Mouse (Mus musculus) common myeloid progenitor, adult 5-6 weeks (primary cell): Measurements from ENCODE around the gene Atox1. TPM values are rescaled to one million over a fixed set of nuclear protein-coding genes. Genes with fewer than 3 reads are reported as not detected.

Experiments used
- ATAC-seq: replicated peaks from 2 replicates; pipeline ENCODE4 v1.8.0; 2016; ENCODE audit warnings: low read depth, mild to moderate bottlenecking, moderate TSS enrichment, inconsistent platforms; ENCODE audit not compliant: poor library complexity, severe bottlenecking
- total RNA-seq: library from RNA; stranded (forward); fragments of 200-1000, 187-1606 nt; gene quantifications from 2 replicates; pipeline ENCODE4 v1.2.3, GENCODE M21; 2017

Atox1 gene
- total RNA-seq, 1 experiment from 2014 or later = 48.8 TPM

DNA sequence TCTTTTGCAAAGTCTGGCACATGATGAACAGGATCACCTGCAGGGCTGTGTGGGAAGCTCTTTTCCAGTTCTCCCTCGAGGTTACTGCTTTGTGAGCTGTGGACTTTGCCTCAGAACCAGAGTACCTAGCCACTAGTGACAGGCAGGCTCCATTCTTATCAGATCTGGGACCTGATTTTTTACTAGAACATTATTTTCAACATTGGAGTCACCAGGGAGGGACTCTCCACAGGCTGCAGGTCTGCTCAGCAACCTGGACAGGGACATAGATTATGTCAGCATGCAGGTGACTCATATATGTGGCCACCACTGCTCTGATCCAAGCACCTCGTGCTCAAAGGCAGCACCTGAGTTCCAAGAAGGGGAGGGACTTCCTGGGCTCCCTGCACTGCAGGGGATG lies 5.9 kb downstream of the Atox1 start:
- no peak for ATAC-seq

DNA sequence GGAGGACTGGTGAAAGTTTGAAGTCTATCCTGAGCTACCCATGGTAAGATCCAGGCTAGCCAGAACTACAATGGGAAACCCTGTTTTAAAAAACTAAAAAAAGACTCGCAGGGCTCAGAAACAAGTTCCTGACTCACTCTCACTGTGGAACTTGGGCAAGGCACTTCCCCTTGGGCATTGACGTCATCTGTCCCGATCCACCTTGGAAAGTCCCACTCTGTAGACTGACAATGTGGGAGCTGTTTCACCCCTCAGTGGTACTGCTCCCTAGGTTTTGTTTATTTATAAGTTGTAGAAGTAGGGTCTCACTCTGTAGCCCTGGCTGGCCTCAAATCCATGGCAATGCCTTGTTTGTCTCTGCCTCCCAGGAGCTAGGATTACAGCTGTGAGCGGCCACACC lies 7.4 kb downstream of the Atox1 start:
- 0 out of 2 replicates have a peak, but pooled peaks have one; percentile 34 for ATAC-seq

DNA sequence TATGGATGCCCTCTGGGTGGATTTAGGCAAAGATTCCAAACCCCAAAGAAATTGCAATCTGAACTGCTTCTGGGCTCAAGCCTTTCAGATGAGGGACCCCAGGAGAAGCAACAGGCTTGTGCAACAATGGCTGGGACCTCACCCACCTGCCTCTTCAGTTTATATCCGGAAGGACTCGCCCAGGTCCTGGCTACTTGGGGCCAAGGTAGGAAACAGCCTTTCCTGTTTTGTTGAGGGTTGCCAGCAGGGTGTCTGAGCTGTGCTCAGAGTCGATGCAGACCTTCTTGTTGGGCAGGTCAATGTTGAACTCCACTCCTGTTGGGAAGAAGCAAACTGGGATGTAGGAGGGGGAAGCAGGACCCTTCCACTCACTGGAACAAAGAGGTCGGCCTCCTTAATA lies 10.7 kb downstream of the Atox1 start:
- no peak for ATAC-seq

DNA sequence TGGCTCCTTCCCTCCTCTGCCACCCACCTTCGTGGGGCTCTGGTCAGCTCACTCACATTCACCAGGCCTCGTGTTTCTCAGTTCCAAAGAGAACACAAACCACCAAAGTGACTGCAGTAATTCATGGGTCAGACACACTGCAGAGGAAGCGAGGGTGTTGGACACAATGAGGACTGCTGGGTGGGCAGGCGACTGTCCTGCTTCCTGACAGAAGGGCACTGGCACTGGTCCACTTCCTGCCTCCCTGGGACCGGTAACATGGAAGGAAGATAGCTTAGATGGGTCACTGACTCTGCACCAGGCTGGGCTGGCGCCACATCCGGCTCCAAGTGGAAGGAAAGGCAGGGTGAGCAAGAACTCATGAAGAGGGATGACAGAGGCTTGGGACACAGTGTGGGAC lies 11.5 kb downstream of the Atox1 start:
- ATAC-seq = no peak

DNA sequence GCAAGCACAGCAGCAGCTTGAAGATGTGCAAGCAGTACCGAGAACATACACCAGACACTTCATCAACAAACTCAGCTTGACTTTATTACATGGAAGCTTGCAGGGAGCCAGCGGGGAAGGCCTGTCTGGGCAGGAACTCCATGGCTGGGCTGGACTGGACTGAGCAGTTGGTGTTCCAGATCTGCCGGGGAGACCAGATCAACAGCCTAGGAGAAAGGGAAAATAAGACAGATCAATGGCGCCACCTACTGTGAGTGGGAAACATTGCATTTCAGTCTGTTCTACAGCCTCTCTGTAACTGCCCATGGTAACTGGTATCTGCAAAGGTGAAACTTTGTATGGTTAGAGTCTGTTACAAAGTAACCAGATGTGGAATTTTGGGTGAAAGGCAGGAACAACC lies 14.5 kb downstream of the Atox1 start:
- ATAC-seq = peak; percentile 83

DNA sequence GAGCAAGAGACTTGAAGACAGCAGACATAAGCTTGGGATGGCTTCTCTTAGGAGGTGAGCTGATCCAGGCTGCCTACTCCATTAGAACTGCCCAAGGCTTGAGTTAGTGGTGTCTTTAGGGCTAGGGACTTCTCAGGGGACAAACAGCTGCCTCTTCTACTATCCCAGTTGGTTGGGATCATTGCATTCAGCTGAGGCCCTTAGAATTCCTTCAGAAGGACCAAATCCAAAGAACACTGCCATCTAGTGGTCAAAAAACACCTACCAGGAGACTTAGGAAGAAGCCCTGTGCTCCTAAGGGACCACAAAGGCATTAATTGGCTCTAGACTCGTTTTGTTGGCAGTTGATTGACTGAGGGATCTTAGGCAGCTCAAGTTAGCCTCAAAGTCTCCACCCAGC lies 16.3 kb downstream of the Atox1 start:
- peak; percentile 30; the same call in 1 of the 2 replicates for ATAC-seq

DNA sequence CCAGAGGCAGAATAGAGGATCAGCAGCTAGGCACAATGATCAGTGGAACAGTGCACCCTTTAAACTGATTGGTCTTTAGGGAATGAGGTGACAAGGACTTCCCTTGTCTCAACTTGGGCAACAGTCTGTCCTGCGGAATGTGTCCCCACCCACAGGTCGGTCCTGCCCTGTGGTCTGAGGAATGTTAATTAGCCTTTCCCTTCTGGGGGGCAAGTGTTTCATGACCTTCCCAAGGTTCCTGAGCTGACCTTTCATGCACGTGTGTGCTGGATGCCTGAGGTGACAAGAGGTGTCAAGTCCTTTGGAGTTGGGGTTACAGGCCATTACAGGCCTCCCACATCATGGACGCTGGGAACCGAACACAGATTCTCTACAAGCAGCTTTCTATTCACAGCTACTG lies 21.3 kb downstream of the Atox1 start:
- ATAC-seq = no peak

DNA sequence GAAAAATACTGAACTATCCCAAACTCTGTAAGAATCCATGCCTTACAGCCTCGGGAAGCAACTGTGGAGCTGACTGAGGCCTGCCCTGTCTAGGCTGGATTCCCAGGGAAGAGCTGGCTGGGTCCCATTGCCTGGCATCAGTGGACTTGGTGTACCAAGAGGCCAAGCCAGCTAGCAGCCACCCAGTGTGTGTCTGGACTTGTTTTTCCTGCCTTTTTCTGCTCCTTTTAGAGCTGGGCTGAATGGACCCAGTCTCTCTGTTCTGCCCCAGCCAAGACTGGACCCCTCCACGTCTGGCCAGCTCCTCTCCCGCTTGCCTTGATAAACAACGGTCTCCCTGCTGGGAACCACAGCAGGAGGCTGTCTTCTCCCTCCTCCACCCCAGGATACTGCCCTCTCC lies 23.0 kb downstream of the Atox1 start:
- no peak for ATAC-seq

DNA sequence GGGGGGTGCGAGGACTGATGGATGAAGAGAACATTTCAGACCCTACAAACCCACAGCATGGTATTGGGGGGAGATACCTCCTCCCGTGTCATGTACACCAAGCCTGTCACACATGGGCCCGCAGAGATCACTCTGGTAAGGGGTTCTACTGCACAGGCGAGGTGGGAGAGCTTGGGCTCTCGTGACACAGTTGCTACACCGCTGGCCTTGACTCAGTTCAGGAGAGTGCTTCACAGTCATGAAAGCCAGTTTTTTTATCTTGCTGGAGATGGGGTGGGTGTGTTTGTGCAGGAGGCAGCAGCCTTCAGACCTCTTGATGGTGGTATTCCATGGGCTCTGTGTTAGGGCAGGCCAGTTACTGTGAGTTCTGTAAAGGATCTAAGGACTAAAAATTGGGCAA lies 24.9 kb downstream of the Atox1 start:
- ATAC-seq = no peak

DNA sequence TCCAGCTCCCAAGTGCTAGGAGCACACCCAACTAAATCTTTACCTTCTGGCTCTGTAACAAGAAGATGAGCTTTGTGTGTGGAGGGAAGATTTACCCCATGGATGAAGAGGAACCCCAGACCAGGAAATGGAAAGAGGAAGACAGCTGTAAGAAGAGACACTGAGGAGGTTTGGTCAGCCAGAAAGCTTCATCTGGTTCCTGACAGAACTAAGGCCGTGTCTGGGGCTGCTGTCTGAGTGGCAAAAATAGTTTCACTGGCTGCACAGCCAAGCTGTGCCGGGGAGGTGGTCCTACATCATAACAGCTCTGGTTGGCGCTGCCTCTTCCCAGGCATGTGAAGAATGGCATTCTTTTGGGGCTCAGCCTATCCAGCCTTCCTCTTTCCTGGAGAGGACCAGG lies 28.1 kb downstream of the Atox1 start:
- ATAC-seq = peak; percentile 72

DNA sequence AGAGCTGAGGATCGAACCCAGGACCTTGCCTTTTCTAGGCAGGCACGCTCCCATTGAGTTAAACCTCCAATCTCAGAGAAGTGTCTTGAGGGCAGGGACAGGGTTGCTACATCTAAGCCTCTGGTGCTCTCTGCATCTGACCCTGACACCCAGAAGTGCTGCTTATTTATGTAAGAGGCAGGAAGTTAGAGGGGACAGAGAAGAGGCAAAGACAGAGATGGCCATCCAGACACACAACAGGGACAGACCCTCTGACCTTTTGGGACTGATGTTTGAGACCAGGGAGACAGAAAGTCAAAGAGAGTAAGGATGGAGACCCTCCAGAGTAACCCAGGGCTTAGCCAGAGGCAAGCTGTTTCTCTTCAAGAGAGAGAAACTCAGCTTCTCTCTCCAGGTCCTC lies 31.1 kb downstream of the Atox1 start:
- no peak for ATAC-seq

DNA sequence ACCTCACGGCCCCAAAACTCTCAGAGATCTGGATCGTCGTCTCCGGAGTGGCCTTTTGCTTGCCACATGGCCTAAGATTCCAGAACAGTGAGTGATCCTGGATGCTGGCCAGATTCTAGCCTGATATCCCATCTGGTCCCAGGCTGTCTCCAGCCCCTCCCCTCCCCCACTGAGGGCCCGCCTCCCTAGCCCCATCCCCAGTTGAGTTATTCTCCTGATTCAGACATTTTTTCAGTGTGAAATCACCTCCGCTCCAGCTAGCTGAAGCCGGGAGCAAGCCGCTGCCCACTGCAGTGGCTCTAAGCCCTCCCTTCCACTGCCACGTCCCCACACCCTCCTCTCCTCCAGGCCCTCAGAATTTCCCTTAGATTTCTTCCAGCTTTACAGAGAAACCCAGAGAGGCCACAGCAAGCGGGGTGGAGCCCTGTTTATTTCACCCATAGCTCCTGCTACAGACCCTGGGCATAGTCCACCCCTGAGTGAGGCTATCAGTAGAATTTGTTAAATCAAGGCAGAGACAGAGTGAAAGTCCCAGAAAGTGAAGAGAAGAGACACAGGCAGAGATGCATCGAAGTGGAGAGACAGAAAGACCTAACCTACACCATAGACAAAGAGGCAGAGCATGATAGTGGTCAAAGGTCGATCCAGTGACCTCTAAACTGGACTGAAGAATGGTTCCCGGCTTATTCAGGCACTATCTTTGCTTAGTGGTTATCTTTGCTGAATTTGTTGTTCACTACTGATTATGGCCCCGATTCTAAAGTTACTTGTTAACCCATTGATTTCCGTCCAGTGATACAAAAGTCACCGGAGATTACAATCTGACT lies 32.6 kb downstream of the Atox1 start:
- no peak for ATAC-seq

DNA sequence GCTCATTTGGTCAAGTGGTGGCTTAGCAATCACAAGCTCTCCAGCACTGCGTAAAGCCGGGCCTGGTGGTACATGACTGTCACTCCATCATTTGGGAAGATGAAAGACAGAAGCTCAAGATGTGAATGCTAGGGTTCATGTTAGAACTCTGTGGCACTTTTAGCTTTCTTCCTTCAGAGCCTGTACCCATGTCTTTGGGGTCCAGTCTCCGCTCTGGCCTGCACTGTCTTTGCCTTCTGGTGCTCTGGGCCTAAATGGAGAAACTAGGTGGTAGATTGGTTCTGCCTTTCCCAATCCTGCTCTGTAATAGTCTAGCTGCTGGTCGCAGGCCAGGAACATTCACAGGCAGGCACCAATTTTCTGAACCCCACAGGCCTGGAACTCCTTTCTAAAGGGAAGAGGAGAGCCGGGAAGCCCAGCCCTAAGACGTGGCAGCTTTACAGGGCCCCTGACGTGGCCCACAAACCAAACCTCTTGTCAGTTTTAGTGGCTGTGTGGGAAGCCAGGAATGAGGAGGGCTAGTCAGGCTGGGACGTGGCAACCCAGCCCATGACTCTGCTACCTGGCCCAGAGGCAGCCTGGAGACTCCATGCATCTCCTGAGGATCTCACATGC lies 36.2 kb downstream of the Atox1 start:
- ATAC-seq = no peak

DNA sequence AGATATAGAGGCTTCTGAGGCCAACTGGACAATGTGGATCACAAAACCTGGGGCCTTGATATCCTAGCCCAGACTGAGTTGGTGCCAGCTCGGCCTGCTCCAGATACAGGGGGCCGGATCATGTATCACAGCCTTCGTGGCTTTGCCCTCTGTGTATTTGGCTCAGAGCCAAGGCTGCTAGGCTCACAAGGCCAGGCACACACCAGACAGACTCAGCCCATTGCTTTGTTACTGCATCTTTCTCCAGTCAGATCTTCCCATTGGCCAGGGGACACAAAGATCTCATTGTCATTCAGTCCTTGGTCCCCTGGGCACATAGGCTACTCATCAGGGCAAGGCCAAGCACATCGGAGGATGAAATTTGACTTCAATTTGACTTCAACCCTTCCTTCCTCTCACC lies 37.3 kb downstream of the Atox1 start:
- ATAC-seq = no peak

DNA sequence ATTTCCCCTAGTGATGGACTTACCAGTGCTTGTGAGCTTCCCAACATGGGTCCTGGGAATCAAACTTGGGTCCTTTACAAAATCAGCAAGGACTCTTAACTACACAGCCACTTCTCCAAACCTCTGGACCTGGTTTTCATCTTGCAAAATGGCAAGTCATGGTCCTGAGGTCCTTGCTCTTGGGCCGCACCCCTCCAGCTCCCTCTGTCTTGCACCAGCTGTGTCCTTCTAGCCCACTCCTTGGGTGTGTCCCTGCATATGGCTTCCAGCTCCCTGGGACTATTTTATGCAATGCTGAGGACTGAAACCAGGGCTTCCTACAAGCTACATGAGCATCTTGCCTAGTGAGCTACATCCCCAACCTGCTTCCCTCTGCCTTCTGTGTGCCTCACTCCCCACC lies 38.1 kb downstream of the Atox1 start, which contains the start of gene Sparc:
TSS of gene Sparc (minus strand) at position 206 of the 400 bp plus-strand sequence.
- no peak for ATAC-seq

DNA sequence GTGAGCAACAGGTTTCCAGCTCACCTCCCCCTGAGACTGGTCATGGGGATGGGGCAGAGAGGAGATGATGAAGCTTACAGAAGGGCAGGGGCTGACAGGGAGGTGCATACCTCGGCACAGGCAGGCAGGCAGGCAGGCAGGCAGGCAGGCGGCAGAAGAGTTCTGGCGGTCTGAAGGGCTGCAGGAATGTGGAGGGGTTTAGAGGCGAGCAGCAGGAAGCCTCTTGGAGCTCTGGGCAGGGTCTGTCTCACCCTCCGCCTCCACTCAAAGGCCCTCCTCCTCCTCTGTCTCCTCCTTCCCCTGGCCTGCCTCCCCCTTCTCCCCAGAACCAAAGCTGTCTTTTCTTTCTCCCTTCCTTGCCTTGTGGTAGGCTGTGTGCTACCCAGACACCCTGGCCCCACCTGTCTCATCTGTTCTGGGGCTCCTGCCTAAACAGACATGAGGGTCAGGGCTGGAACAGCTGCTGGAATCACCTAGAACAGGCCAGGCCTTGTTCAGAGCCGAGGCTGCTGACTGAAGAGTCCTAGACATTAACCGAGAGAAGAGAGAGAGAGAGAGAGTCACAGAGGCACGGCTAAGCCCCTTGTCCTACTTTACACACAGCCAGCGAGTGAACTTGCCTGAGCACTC lies 41.2 kb downstream of the Atox1 start:
- ATAC-seq = no peak

DNA sequence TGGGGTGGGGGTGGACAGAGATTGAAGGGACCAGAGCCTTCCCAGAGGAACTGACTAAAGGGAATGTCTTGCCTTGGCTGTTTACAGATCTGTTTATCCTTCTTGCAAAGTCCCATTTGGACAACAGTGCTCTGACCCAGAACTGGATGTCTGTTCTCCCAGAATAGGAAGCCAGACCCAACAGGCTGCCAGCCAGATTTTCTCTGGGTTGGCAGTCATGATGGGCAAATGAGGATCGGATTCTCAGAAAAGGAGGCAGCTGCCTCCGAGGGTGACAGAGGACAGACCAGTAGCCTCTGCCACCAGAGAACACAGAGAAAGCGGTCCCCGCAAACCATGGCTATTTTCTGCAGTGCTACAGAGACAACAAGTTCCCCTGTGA lies 41.8 kb downstream of the Atox1 start:
- no peak for ATAC-seq

DNA sequence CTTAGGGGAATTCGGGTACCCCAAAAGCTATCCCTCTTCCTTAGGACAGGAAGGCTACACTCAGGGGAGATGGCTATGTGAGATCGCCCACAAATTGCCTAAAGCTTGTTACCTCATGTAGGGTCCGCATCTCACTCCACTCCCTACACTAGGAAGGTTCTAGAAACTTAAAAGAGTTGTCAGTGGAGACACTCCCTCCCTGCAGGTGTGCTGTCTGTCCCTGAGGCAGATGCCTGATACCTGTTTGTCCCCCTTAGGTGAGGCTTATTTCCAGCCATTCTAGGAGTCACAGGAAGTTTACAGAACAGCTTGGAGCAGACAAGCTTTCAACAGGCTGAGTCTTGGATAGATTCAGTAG lies 42.4 kb downstream of the Atox1 start:
- ATAC-seq = no peak

DNA sequence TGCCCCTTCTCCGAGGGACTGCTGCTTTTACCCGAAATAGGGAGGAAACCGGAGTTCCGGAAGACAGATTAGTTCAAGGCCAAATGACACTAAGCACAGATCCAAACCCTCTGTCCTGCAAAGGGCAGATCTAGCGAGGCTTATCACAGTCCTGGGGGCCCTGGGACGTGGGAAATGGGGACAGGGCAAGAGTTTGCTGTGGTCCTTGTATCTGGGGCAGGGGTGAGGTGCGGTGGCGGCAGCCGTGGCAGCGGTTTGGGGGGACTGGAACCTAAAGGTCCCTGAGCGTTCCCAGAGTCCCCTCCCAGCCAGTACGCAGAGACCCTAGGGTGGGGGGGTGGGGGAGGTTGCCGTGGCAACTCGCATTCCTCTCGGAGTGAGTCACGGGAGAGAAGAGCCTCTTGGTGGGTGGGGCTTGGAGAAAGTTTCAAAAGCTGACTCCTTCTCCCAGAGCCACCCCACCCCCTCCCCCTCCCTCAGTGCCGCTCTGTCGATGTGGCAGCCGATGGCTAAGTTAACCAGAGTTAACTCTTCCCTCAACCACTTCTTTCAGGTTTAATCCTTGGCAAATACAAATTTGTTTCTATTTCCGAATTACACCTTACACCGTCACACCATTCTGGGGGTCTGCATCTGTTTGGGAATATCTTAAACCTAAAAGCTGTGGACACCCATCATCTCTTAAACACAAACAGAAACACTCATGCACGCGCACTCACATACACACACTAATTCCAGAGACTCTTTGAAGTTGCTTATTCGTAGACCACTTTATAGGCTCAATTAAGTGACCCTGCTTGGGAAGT lies 42.9 kb downstream of the Atox1 start:
- peak; percentile 33; the same call in 1 of the 2 replicates for ATAC-seq

DNA sequence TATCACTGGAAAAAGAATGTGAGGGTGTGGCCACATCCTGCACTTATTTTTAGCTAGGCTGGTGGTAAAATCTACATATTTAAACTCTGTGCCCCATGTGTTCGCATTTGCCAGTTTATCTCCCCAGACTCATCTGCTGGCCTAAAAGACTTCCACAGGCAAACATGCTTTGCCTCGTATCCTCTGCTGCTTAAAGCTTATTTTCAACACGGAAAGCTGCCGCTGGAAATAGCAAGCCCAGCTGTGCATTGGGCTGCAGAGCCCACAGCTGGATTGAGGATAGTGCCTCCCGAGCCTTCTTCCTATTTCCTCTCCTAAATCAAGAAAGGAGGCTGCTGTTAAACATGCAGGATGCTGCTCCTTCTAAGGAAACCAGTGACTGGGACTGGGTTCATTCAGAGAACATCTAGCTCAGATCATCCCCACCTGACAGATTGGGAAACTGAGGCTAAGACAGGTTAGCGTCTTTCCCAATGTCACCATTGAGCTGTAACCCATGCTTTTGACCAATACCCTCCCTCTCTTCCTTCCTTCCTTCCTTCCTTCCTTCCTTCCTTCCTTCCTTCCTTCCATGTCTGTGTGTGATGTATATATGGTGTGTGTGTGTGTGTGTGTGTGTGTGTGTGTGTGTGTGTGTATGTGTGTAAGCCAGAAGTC lies 44.3 kb downstream of the Atox1 start:
- ATAC-seq = peak; percentile 21; the same call in 1 of the 2 replicates
